Mouse (Mus musculus) right cerebral cortex, postnatal 36 days (tissue): ENCODE results near the gene Foxd3.
"Not testable (repeated sequence)": the region's sequence is repeated elsewhere in the genome, so short reads cannot be mapped to it uniquely, and the experiment has no call there.

ENCODE experiments used
- DNase-seq, 2 experiments: peaks; one replicate each; pipeline ENCODE4 v3.0.0; 2022; ENCODE audit warnings: low spot score in 2 of 2, mixed read lengths in 1 of 2

Foxd3 gene

DNA sequence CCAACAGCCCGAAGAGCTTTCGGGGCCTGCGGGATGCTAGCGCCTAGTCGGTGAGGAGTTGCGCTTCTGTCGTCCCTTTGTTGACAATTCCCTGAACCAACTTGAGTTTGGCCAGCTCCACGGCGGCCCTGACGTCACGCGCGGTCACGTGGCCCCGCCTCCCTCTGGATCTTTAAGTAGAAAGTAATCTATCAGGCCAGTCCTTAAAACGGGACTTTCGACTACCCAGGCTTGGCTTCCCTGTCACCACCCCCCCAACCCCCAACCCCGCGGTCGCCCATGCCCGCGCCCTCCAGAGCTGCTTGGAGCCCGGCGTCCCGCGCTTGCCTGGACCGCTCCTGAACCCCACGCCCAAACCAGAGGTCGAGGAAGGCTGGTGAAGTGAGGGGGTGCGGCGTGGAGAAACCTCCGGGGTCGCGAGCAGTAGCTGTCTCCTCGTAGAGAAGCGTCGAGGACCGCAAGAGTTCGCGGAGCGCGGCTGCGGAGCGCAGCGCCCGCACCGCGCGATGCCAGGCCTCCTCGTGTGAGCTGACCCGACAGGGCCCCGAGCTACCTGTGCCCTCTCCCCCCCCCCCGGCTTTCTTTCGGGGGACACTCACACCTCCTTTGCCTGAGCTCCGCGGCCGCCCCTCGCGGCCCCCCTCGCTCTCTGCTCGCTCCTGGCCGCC is at the start of gene Foxd3:
Foxd3 (plus strand) TSS at position 363 of the 668 bp plus-strand sequence.
- no peak for DNase-seq

DNA sequence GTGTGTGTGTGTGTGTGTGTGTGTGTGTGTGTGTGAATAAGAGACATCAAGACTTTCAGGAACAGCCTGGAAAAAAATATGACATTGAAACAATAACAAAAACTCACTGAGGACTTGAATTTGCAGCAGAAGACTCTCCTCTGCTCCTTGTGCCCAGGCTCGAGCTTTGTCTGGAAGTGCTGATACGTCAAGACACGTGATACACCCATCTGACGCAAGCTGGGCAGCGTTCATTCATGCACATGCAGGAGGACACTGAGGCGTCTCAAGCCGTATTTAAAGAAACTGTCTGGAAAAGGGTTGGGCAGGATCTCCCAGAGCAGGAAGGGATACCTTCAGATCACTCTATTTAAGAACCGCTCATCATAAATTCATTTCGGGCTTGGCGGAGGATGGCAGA is 43.9 kb upstream of the Foxd3 start:
- DNase-seq: no peak

DNA sequence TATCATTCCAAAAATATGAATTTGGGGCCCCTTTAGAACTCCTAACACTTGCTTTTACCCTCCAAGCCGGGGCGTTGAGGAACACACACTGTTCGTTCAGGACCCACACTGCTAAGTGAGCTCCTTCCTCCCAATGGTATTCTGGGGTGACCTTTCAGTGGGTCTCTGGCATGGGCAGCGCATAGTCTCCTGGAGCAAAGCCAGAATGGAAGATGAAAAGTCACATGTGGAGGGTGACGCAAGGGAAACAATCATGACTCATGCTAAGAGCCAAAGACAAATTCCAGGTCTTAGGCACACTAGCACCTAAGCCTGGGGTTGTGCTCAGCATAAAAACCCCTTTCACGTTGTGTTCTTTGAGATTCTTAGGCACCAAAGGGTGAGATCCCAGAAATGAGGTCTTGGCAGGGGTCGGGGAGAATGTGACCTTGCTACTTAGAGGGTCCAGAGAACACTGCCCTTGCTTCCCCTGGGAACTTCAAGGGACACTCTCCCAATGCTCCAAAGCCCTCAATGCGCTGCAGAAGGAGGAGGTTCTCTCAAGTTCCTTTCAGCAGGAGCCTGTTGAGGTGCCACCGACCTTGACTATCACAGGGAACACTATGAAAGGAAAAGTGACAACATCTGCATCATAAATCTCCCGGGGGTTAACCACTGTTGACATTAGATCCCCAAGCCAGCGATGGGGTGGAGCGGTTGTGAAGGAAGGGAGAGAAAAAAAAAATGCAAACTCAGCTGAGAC is 43.3 kb upstream of the Foxd3 start:
- DNase-seq: no peak

DNA sequence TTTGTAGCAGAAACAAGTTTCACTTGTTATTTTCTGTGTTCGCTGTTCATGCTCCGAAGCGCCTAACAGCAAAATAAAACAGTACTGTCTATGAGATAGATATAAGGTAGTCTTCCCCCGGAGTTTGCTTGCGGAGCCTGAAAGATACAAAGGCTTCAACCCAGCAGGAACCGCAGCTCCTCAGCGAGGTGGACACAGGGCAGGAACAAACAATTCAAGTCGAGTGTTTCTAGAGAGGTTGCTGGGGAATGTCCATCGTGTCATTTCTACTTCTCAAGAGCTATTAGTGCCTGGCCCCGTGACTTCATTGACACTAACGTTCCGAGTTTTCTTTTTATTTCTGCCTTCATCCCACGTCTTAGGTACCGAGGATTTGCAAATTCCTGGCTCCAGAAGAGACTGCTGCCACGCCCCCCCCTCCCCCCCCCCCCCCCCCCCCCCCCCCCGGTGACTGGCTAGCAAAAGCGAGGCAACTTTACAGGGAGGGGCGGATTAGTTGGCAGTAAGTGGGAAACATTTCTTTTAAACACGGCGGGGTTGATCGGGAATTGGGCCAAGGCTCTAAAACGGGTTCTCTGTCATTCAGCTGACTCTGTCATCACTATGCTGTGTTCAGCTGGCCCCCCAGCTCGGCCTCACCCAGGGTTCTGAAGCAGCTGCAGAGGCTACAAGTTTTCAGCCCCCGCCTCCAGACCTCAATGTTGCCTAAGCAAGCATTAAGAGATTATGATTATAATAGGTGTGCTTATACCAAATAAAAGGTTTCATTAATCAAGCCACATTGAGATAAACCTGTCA is 29.9 kb upstream of the Foxd3 start:
- no peak for DNase-seq

DNA sequence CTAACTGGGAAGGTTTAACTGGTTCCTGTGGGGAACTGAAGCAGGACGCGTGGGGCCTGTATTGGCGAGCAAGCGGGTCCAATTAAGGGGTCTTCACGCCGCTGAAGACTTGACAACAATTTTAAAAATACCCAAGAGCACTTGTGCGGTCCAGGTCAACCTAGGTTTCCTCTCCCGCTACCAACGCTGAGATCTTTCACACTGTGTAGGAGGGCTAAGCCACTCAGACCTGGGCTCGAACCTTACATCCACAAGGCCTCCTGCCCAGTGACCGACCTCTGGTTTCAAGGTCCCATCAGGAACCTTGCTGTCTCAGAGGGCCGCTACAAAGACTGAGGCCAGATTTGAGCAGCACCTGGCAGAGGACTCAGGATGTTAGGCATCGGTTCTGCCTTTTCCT is 29.0 kb upstream of the Foxd3 start:
- no peak for DNase-seq

DNA sequence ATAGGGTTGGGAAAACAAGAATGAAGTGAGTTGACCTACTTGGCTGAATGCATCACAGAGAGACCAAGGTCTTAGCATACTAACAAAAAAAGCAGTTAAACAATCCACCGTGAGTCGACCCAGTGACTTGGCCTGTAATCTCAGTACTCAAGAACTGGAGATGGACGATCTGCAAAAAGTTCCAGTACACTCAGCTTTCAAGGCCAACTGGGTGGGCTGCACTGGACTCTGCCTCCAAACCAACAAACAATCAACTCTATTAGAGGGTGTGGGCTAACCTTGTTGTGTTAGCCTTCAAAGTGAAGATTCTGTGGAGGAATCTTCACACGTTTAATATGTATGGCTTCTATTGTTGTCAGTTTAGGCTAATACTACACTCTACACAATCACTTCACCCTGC is 20.1 kb upstream of the Foxd3 start:
- no peak for DNase-seq

DNA sequence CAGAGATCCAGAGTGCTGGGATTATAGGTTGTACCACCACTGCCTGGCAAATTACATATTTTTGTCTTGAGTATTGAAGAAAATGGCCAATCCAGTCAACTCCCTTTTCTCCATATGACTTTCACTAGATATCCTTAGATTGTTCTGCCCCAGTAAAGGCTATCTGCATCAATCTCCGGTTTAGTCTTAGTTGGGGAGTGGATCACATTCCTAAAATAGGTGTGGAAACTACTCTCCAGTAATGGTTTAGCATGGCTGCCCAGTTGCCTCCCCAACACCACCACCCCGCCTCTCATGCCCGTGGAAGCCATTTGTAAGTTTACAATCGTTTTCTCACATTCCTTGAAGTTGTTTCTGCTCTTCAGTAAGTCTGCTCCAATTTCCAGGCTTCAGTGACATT is 19.4 kb upstream of the Foxd3 start:
- no peak for DNase-seq

DNA sequence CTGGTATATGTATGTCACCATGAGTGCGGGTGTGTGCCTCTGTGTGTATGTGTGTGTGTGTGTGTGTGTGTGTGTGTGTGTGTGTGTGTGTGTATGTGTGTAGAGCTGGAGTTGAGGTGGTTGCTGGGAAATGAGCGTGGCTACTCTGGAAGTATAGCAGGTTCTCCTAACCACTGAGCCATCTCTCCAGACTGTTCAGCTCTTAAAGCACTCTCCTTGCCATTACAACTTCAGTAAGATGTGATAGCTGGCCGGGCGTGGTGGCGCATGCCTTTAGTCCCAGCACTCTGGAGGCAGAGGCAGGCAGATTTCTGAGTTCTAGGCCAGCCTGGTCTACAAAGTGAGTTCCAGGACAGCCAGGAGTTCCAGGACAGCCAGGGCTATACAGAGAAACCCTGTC is 15.5 kb upstream of the Foxd3 start:
- DNase-seq: not testable (repeated sequence)

DNA sequence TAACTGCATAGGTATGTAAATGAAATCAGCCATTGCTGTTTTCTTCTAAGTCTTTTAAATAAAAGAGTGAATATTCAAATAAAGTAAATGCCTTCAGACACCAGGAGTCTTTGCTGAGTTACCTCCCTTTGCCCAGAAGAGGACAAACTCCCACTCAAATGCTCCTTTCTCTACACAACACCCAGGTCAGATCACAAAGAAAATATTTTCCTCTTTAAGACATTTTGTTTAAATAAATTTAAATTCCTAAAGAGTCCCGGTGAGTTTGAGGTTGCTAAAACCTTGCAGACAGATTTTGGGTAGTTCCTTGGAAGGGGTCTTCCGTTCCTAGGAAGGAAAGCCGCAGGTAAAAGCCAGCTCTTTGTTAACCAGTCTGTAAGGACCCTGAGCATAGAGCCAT is 14.2 kb upstream of the Foxd3 start:
- no peak for DNase-seq

DNA sequence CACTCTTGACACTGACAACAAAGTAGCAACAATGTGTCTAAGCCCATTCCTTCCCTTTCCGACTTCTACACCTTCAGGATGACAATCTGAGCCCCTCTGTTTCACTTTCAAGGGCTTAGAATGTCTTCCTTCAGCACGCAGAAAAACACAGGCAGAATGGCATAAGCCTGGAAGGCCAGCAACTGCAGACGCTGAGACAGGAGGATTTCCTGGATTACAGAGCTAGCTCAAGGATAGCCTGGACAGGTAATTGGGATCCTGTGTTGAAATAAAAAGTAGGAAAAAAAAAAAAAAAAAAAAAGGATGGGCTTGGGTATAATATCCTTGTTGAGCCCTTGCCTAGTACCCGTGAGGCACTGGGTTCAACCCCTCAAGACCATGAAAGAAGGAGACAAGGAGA is 10.5 kb upstream of the Foxd3 start:
- DNase-seq: no peak

DNA sequence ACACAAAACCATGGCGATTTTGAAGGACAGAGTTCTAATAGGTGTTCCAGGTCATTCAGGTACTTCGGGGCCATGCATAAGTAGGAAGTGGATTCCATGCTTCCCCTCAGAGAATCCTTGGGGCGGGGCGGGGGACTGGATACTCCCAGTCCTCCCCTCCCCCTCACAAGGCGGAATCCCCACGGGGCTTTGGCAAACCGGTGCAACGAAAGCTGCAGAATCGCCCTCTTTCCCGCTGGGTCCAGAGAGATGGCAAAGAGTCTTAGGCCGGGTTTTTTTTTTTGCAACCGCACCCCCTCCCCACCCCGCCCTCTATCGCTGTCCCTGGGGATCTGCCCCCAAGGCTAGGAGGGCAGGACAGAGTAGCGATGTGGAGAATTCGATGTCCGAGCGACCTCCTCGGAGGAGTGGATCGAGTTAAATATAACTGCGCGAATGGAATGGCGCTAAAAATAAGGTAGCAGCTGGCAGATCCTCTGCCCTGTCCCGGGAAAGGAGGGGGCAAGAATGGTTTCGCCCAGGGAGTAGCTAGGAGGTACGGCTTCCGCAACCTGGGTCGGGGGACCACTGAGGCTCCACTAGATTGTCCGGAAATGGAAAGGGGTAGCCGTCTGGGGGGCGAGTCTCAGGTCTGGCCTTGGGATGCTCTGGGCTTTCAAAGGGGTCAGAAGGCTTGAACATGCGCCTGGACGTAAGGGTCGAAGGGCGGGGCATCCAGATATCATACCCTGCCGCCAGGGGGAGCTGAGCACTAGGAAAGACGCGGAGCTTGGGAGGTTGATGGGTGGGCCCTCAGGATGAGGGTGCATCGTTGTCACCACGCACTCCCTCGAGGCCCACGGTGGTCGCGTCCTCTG is 5.8 kb upstream of the Foxd3 start:
- no peak for DNase-seq

DNA sequence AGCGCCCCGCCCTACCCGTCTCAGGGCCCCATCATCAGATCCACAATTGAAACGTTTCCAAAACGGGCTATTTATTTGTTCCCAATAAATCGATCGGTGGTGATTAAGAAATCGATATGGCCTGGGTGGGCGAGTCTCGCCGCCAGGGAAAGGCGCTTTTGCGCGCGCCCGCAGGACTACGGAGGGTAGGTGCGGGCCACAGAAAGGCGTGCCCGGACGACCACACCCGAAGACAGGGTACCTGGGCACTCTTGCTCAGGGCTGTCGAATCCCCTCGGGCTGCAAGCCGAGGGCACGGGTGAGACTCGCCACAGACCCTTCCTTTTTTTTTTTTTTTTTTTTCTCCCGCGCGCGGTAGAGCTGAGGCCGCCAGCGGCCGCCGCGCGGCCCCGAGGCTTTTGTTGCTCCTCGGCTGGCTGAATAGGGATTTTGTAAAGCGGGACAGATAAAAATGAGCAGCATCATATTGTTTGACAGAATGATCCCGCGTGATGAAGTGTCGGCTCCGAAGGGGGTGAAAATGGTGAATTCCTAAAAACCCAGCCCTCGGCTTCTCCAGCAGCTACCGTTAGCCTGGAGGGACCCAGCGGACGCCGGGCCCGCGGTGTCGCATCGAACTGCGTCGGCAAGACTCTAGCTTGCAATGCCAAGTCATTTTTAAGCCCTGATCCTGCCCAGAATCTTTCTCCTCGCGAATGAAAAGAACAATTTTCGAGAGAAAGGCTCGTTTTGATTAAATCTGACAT is 5.0 kb upstream of the Foxd3 start:
- no peak for DNase-seq

DNA sequence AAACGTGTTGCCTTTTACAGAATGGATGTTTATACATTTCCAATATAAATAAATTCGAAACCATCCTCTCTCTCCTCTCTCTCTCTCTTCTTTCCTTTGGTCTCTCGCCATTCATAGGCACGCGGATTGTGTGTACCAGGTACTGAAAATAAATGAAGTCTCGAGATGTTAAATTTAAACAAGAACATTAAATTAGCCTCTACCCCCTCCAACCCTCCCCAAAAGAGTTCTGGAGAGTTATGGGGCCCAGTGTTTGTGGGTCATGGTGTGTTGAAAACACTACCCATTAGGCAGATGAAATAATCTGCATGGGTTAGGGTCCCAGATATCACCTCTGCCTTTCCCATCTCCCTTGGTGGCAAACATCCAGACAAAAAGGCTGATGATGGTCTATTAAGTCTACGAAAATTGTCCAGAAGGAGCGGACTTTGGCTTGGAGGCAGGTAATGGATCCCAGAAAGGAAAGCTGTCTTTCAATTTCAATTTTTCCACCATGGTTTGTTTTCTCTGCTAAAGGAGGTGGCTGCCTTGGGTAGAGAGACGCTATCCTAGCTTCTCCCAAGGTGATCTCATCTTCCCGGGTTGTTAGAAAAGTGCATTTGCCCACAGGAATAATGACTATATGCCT is 4.2 kb upstream of the Foxd3 start:
- no peak for DNase-seq

DNA sequence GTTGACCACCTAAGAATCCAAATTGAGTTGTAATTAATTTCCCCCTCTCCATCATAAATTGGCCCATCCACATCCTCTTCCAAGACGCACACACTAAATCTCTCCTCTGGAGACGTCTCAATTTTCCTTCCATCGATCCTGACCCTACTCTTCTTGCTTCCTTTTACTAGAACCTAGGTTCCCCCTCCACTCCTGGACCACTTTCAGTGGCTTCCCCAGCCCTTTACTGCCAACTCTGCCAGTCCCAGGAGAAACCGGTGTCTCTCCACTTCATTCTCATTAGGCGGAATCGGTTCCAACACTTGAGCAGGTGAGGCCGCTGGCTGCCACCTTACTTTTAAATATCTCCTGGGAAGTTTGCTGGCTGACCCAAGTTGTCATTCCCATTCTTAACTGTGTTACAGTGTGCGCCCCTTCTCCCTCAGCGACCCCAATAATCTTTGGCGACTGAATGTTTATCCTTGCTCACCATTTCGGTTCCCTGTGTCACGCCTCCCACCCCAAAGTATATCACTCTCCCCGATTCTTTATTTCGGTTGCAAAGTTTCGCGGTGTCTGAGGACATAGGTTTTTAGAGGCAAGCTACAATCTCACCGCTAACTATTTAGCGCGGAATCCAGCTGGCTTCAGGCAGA is 3.4 kb upstream of the Foxd3 start:
- DNase-seq: no peak

DNA sequence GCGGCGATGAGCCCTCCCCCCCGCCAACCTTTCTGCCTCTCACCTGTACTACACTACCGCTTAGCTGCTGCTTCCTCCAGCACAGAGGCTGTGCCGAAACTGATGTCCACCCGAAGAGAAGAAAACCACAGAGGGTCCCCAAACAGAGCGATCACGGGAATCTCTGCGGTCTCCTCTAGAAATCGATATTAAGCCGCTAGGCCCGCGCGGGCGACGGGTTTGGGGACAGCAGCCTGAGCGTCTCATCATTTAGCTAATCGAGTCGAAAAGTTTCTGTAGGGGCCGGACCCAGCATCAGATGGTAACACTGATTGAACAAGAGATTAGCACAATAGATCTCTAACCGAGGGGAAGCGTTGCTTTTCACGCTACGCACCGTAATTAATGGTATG is 2.9 kb upstream of the Foxd3 start:
- DNase-seq: no peak

DNA sequence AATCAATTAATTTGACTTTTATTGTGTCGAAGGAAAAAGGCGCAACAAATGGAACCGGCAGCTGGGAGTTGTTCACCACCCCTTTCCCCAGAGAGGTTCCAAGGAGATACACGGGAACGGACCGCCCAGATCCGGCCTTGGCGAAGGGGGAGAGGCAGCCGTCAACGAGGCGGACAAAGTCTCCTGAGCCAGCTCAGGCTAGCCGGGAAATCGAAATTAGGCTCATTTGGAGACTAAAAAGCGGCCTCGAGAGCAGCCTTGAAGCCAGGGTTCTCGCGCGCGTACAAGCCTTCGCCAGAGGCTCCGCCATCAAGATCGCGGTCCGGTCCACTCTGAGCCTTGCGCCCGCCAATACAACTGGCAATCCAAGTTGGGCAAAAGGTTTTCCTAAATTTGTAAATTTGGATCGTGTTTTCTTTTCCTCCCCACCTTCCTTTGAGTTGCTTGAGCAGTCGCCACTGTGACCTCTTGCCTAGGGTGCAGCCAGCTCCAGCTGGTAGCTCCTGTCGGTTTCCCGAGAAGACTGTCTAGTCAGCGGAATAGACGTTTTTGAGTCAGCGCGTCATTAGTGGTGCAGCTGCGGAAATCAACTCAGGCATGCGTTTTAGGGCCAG is 2.4 kb upstream of the Foxd3 start:
- no peak for DNase-seq

DNA sequence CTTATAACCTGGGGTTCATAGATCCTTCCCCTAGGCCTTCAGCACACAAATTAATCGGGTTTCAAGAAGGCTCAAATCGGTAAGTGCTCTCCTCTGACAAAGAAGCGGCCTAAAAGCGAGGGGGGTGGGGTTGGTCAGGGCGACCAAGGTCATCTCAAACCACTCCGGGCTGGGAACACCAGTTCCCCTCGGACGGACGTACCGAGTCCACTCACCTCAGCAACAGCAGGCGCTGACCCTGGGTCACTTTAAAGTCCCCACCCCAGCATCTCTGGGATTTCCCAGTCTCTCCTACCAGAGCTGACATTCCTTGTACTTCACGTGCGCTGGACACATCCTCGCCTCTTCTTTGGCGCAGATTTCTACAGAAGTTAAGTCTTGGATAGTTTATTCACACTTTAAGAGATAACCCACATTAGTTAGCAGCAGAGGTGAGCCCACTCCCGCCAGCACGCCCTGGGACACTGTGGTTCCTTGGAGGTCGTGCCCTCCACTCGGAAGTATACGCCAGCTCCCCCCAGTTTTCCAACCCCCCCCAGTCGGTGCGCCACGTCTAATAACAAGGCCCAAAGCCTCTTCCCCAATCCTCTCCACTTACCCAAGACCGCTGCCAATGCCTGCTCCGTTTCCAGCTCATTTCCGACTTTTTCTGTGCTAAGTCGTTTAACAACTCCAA is 1.3 kb upstream of the Foxd3 start:
- DNase-seq: no peak

DNA sequence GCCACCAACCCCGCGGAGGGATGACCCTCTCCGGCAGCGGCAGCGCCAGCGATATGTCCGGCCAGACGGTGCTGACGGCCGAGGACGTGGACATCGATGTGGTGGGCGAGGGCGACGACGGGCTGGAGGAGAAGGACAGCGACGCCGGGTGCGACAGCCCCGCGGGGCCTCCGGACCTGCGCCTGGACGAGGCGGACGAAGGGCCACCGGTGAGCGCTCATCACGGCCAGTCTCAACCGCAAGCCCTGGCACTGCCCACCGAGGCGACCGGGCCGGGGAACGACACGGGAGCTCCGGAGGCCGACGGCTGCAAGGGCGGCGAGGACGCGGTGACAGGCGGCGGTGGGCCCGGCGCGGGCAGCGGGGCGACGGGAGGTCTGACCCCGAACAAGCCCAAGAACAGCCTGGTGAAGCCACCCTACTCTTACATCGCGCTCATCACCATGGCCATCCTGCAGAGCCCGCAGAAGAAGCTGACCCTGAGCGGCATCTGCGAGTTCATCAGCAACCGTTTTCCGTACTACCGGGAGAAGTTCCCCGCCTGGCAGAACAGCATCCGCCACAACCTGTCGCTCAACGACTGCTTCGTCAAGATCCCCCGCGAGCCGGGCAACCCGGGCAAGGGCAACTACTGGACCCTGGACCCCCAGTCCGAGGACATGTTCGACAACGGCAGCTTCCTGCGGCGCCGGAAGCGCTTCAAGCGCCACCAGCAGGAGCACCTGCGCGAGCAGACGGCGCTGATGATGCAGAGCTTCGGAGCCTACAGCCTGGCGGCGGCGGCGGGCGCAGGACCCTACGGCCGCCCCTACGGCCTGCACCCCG is 718 bp downstream of the Foxd3 start:
- DNase-seq: no peak
